Mouse (Mus musculus) ovary, postnatal 14 days (tissue): ENCODE measurements around the gene Kndc1.

Experiments
- DNase-seq: peaks from one replicate; pipeline ENCODE4 v3.0.0; 2022; ENCODE audit warnings: low spot score

Kndc1 gene

GRCm38 (mm10) chr7:139905661-139906060 lies 11.2 kb downstream of the Kndc1 start:
- no peak for DNase-seq

GRCm38 (mm10) chr7:139908176-139908575 lies 13.7 kb downstream of the Kndc1 start:
- no peak for DNase-seq

- DNase-seq = no peak
Measured at GRCm38 (mm10) chr7:139909469-139909868, 15.0 kb downstream of the Kndc1 start.

GRCm38 (mm10) chr7:139910204-139910835 lies 15.8 kb downstream of the Kndc1 start:
- DNase-seq = no peak

DNA sequence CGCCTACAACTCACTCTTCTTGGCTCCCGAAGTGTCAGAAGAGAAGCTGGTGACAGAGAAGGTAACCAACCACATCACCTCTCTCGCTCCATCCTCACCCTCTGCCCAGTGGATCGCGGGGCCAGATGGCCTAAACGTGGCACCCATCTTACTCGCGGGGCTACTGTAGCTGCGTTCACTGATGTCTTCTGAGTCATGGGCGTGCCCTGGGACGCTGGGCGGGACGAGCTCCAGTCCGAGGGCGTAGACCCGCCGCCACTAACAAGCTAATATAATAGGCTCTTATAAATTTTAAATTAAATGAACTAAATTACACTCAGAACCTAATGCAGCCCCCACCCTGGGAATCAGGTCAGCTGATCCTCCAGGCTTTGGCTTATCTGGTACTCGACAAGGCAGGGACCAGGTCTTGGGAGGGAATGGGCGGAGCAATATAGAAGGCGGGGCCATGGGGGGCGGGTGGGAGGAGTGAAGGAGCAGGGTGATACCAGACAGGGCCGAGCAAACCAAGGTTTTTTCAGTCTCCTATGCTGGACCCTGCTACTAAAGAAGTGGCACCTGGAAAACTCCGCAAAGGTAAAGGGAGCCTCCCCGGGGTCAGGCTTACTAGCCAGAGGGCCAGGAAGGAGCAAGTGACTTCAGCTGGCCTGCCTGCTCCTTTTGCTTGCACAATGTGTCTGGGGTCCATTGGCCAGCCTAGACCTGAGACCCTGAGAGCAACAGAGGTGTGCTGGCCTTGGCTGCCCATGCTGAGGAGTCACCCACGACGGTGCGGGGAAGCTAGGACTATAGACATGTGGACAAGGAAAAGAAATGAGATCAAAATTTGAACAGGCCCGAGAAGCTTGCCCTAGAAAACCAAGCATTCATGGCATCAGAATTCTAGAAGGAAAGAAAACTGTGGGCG lies 19.9 kb downstream of the Kndc1 start:
- DNase-seq = no peak

DNA sequence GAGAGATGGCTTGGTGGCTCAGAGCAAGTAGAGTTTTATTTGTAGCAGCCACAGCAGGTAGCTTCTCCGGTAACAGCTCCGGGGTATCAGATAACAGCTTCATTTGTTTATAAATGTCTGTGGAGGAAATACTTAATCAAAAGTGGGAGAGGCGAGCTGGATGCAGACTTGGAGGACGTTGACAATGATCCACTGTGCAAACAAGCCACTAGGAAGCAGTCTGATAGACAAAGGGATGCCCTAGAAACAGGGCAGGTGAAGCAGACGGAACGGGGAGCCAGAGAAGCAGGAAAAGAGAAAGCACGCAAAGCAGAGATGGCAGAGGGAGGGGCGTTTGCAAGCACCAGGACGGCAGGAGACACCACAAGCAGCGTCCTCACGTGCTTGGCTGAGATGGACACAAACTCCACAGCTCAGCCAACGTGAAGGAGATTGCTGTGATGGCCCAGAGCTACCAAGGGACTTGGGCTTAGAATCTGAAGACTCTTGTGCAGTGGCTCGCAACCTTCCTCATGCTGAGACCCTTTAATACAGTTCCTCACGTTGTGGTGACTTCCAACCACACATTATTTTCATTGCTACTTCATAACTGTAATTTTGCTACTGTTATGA lies 21.3 kb downstream of the Kndc1 start:
- no peak for DNase-seq

GRCm38 (mm10) chr7:139916345-139916744 lies 21.8 kb downstream of the Kndc1 start:
- no peak for DNase-seq

DNA sequence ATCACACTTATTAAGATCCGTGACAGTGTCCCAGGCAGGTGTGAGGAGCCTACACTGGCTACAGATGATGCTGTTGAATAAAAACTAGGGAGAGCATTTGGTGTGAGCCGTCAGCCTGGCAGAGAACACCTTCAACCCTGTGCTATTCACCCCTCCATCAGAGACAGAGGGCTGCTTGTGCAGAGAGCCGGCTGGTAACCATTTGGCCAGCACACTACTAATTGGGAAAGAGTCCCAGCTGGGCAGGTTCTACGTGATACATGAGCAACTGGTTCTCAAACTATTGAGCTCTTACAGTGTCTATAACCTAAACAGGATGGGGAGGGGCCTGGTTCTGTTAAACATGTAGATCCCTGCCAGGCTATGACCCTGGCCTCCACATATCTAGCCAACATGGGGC lies 23.8 kb downstream of the Kndc1 start:
- no peak for DNase-seq

DNA sequence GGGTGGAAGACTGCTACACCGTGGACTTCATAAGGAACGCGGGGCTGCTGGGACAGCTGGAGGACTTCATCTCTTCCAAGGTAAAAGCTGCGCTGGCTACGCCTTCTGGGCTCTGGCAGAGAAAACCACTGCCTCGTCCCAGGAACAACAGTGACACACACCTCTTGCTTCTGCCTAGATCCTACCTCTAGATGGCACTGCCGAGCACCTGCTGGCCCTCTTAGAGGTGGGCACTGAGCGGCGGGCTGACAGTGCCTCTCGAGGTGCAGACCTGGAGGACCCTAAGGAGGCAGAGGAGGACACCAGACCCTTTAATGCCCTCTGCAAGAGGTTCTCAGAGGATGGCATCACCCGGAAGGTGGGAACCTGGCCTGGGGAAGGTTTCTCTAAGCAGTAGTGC lies 36.2 kb downstream of the Kndc1 start:
- no peak for DNase-seq

DNA sequence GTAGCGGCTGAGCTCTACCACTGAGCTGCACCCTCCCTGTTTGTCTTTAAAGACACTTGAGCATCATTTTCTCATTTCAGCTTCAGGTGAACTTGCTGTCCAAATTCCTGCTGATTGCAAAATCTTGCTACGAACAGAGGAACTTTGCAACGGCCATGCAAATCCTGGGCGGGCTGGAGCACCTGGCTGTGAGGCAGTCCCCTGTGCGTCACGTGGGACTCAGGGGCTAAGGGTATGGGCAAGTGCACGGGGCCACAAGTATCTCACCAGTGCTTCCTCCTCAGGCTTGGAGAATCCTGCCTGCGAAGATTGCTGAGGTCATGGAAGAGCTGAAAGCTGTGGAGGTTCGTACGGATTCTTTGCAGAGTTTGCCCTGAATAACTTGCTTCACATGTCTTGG lies 42.2 kb downstream of the Kndc1 start:
- DNase-seq = no peak

DNA sequence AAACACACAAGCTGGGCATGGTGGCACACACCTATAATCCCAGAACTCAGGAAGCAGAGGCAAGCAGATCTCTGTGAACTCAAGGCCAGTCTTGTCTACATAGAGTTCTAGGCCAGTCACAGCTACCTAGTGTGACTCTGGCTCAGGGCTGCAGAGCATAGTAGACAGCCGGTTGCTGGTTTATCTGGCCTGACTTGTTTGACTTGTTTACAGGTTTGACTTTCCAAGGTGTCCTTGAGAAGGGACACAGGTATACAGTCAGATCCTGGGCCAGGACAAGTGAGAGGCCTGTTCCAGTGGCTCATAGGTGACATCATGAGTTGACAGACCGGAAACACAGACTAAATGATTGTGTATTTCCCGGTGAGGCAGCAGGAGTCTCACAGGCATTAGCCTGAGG lies 42.6 kb downstream of the Kndc1 start:
- no peak for DNase-seq

DNA sequence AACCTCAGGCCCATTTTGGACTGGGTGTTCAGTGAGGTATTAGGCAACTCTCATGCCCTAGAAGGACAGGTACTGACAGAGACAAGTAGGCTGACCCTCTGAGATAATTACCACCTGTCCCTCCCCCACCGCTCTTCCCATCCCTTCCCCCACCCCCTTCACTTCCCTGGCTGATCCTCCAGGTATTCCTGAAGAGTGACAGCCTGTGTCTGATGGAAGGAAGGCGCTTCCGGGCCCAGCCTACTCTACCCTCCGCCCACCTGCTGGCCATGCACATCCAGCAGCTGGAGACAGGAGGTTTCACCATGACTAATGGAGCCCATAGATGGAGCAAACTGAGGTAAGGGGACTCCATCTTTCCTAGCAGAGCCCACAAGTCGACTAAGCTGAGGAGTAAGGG lies 43.3 kb downstream of the Kndc1 start:
- DNase-seq = no peak

GRCm38 (mm10) chr7:139940476-139941209 lies 46.1 kb downstream of the Kndc1 start:
- no peak for DNase-seq

GRCm38 (mm10) chr7:139943674-139944281 lies 49.3 kb downstream of the Kndc1 start, which contains the start of gene Utf1:
TSS of gene Utf1 (plus strand) at chr7:139943789.
- no peak for DNase-seq

GRCm38 (mm10) chr7:139944291-139945240 lies 50.1 kb downstream of the Kndc1 start:
- no peak for DNase-seq

GRCm38 (mm10) chr7:139945516-139945915 lies 51.0 kb downstream of the Kndc1 start:
- no peak for DNase-seq

DNA sequence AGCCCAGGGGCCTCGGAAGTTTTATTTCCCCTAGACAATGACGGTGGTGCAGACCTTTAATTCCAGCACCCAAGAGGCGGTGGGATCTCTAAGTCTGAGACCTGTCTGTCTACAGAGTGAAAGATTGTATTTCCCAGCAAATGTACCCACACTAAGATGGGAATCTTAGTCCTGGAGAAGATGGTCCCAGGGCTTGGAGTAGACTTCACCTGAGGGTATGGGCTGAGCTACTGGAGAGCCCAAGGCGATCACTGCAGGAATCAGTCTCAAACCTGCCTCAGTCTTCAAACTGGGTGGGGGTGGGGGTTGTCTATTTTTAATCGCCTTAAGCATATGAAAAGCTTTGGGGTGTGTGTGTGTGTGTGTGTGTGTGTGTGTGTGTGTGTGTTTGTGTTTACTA lies 51.5 kb downstream of the Kndc1 start:
- no peak for DNase-seq

GRCm38 (mm10) chr7:139949893-139950282 lies 55.4 kb downstream of the Kndc1 start:
- DNase-seq = peak; percentile 33

- peak; percentile 29 for DNase-seq
Measured at GRCm38 (mm10) chr7:139950283-139950971, 55.9 kb downstream of the Kndc1 start.

- DNase-seq = no peak
Measured at GRCm38 (mm10) chr7:139951079-139951478, 56.6 kb downstream of the Kndc1 start.
